Mouse (Mus musculus) kidney, adult 18-20 months (tissue): Measurements from ENCODE around the gene Cish.

ENCODE experiments used
- DNase-seq: peaks from one replicate; pipeline ENCODE4 v3.0.0; 2021

The Cish gene

GRCm38 (mm10) chr9:107296016-107296040, at the start of gene Cish:
TSS of gene Cish (plus strand) at chr9:107296026.
- DNase-seq = no peak

- DNase-seq = peak; percentile 44
Measured at GRCm38 (mm10) chr9:107246170-107246569, 49.7 kb upstream of the Cish start.

DNA sequence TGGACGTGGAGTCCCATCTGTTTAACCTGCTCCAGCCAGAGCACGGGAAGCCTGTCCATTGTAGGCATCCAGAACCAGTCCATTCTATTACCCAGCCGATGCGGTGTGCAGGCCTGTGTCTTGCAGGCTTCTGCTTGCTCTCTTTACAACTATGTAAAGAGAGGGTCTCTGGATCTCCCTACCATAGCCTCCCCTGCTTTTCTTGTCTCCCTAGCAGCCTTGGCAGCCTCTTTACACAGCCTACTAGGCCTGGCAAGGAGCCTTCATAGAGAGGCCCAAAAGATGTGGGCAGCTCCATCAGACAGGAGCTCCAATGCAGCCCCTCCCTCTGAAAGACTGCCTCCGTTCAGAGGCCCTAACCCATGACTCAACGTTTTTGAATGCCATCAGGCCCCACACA, 46.7 kb upstream of the Cish start:
- no peak for DNase-seq

- DNase-seq = no peak
Measured at GRCm38 (mm10) chr9:107250416-107251337, 45.1 kb upstream of the Cish start.

GRCm38 (mm10) chr9:107252164-107252563, 43.7 kb upstream of the Cish start:
- no peak for DNase-seq

GRCm38 (mm10) chr9:107254476-107254875, 41.4 kb upstream of the Cish start:
- peak; percentile 62 for DNase-seq

- DNase-seq = peak; percentile 65
Measured at GRCm38 (mm10) chr9:107254925-107255324, 40.9 kb upstream of the Cish start.

DNA sequence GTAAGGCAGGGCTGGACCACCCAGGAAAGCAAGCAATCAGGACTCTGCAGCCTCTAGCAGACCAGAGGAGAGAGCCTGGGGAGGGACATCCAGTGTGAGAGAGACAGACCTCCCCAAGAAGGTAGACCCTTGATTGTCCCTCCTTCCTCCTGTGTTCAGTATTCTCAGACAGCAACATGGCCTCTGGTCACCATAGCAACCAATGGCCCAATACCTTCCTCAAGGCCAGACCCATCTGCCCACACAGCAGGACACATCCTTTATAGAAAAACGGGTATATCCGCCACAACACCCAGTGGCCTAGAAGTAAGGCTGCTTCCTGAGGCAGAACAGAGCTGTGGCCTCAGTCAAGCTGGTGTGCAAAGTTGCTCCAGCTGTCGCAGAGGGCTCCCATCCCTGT, 40.2 kb upstream of the Cish start:
- DNase-seq = no peak

GRCm38 (mm10) chr9:107259571-107259970, 36.3 kb upstream of the Cish start:
- DNase-seq = no peak

GRCm38 (mm10) chr9:107260429-107260828, 35.4 kb upstream of the Cish start:
- DNase-seq = no peak

DNA sequence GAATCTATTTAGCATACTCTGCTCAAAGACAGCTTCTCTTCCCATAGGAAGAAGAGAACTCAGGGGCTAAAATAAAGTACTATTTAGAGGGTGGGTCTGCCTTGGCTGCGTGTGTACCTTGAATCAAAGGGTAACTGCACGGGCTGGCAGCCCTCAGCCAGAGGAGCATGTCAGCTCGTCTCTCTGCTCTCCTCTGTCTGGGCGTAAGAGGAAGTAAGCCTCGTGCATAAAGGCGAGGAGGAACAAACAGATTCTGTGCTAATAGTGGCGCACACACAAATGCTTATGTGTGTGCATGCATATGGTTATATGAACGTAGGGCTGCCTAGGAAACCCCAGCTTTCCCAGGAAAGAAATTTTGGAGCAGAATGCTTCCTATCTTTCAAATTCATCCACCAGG, 35.0 kb upstream of the Cish start:
- DNase-seq = no peak

GRCm38 (mm10) chr9:107261792-107262191, 34.0 kb upstream of the Cish start:
- no peak for DNase-seq

DNA sequence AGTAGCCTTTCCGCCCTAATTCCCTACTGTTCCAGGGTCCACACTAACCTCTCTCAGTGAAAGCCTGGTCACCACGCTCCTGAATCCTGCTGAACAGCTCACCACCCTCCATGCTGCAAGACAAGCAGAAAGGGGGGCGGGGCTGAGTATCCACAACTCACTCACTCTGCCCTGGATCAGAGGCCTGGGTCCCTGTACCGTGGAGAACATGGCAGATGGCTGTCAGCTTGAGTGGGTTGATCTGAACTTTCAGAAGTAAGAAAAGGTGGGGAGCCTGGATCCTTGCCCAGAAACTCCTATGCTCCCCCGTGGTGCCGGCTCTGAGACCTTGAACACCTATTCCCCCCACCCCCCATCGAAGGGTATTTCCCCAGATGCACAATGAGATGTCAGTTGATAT, 33.5 kb upstream of the Cish start:
- DNase-seq = no peak

DNA sequence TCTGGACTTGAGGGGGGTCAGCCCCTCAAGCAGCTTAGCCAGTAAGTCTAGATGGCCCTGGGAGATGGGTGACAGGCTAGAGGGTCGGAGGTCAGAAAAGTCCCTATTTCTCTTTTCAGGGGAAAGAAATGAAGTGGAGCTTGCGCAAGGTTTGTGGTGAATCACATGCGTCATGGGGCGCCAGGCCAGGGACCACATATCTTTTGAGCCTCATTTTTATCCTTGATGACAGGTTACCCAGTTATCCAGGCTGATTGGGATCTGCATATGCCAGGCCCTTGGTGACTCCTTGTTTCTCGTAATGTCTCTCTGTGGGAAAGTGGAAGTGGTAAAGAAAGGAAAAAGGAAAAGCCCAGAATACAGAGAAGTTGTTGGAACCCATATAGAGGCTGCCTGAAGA, 31.9 kb upstream of the Cish start:
- DNase-seq = no peak

GRCm38 (mm10) chr9:107264731-107265130, 31.1 kb upstream of the Cish start:
- DNase-seq = no peak

- DNase-seq = no peak
Measured at GRCm38 (mm10) chr9:107267028-107267427, 28.8 kb upstream of the Cish start.

- DNase-seq = no peak
Measured at GRCm38 (mm10) chr9:107267721-107268402, 28.0 kb upstream of the Cish start.

DNA sequence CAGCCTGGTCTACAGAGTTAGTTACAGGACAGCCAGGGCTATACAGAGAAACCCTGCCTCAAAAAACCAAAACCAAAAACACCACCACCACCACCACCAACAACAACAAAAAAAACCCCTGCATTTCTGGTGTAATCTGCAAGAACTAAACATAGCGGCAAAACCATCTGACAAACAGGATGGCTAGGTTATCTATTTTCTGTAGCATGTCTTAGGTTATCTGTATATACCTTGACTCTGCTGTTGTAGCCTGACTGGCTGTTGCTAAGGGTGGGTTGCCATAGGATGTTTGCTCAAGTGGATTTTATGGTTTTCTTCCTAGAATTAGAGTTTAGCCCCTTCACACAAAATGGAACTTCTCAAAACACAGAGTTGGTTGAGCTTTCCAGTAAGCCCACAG, 26.1 kb upstream of the Cish start:
- DNase-seq = no peak

GRCm38 (mm10) chr9:107271177-107271938, 24.5 kb upstream of the Cish start:
- no peak for DNase-seq

DNA sequence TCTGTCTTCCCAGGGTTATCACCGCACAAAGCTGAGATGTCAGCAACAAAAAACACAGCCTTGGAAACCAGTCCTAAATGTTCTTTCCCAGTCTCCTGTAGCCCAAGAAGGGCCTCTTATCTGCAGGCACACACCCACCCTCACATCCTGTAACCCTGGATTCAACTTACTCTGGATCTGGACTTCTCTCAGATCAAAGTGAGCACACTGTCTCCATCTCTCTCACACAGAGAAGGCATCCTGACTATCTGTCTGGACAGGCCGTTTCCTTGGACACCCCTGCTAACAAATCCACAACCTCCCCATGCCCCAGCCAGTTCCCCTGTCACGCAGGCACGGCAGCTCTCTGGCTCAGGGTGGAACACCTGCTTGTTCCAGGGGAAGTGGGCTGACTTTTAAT, 23.5 kb upstream of the Cish start:
- DNase-seq = no peak

- DNase-seq = no peak
Measured at GRCm38 (mm10) chr9:107273184-107273583, 22.6 kb upstream of the Cish start.

DNA sequence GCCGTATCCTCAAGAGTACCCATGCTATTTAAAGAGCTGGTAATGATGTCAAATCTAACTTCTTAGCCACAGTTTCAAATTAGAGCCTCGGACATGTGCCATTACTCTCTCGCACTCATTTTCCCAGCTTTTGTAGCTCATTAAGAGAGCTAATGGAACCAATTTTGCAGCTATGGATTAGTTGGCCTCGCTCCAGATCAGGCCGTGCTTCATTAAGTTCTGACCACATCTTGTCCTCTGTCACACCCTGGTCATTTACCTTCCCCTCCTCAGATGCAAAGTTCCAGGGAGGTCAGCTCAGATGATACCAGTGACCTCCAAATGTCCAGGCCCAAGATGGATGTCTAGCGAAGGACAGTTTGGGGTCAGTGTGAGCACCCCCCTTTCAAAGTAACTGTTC, 21.1 kb upstream of the Cish start:
- DNase-seq = no peak

GRCm38 (mm10) chr9:107275710-107276109, 20.1 kb upstream of the Cish start:
- no peak for DNase-seq

GRCm38 (mm10) chr9:107277603-107278002, 18.2 kb upstream of the Cish start:
- no peak for DNase-seq
